Mouse (Mus musculus) CH12.LX (cell line): ENCODE results near the gene Commd8. TPM values are rescaled to one million over a fixed set of nuclear protein-coding genes. Genes with fewer than 3 reads are reported as not detected.

Experiments used
- DNase-seq: peaks from one replicate; pipeline ENCODE4 v3.0.0-alpha.2; 2013; ENCODE audit errors: extremely low read depth
- H3K27ac ChIP-seq: 2 replicates; pipeline ENCODE4 v1.5.1; 2012; ENCODE audit warnings: low read depth, mild to moderate bottlenecking, control low read depth, moderate library complexity; ENCODE audit not compliant: insufficient read depth
- H3K27me3 ChIP-seq: replicated peaks from 2 replicates; pipeline ENCODE3; 2012; ENCODE audit warnings: inconsistent platforms
- H3K36me3 ChIP-seq, 2 experiments: replicated peaks in 1 of 2; 2 replicates each; pipeline versions ENCODE3 to v1.6.1; 2012; ENCODE audit warnings: inconsistent platforms in 1 of 2, low read length in 1 of 2, mild to moderate bottlenecking in 1 of 2, mixed read lengths in 1 of 2, moderate library complexity in 1 of 2; ENCODE audit not compliant: control insufficient read depth in 1 of 2, insufficient read depth in 1 of 2
- H3K4me1 ChIP-seq, 2 experiments: 2 replicates each; pipeline ENCODE4 v1.6.1; 2012; ENCODE audit warnings: inconsistent platforms in 1 of 2, moderate library complexity in 1 of 2; ENCODE audit not compliant: insufficient read depth in 2 of 2, control insufficient read depth in 1 of 2
- H3K4me2 ChIP-seq: 2 replicates; pipeline ENCODE4 v1.6.1; 2012; ENCODE audit warnings: low read depth, mild to moderate bottlenecking, control low read depth; ENCODE audit not compliant: poor library complexity, insufficient read depth, severe bottlenecking
- H3K4me3 ChIP-seq, 3 experiments: fragments of 150-350 bp in 1 of 3; sonication (generic) in 1 of 3; replicated peaks in 1 of 3; 2 replicates each; pipeline versions ENCODE3 to v1.5.1; 2011 to 2012; ENCODE audit warnings: low read depth in 2 of 3, low read length in 2 of 3, mild to moderate bottlenecking in 2 of 3, moderate library complexity in 2 of 3, control low read depth in 1 of 3, improper control_type of control experiment in 1 of 3, inconsistent platforms in 1 of 3, mixed read lengths in 1 of 3; ENCODE audit not compliant: poor library complexity in 1 of 3
- H3K79me2 ChIP-seq: replicated peaks from 2 replicates; pipeline ENCODE4 v1.6.1; 2012; ENCODE audit warnings: mild to moderate bottlenecking, moderate library complexity; ENCODE audit not compliant: control insufficient read depth, poor library complexity, insufficient read depth, severe bottlenecking; ENCODE audit errors: extremely low read depth
- H3K9ac ChIP-seq: 2 replicates; pipeline ENCODE4 v1.6.1; 2012; ENCODE audit warnings: low read depth, mild to moderate bottlenecking, control low read depth, moderate library complexity; ENCODE audit not compliant: insufficient read depth
- H3K9me3 ChIP-seq: replicated peaks from 2 replicates; pipeline ENCODE3; 2012; ENCODE audit warnings: low read length, inconsistent platforms, mixed read lengths
- BHLHE40 ChIP-seq: IDR thresholded peaks from 2 replicates; pipeline ENCODE4 v1.6.1; 2011; ENCODE audit warnings: mild to moderate bottlenecking, low read depth, low read length, improper control_type of control experiment
- CHD1 ChIP-seq: IDR thresholded peaks from 2 replicates; pipeline ENCODE4 v1.6.1; 2012; ENCODE audit warnings: low read depth, low read length, improper control_type of control experiment, inconsistent platforms
- CHD2 ChIP-seq: IDR thresholded peaks from 2 replicates; pipeline ENCODE4 v1.6.1; 2011; ENCODE audit warnings: low read length, improper control_type of control experiment
- CTCF ChIP-seq, 2 experiments: IDR thresholded peaks in 1 of 2; conservative IDR thresholded peaks in 1 of 2; 2 replicates each; pipeline ENCODE4 v1.5.1; 2011 to 2012; ENCODE audit warnings: low read depth in 2 of 2, low read length in 2 of 2, improper control_type of control experiment in 1 of 2, inconsistent platforms in 1 of 2, mild to moderate bottlenecking in 1 of 2, moderate library complexity in 1 of 2
- E2F4 ChIP-seq: IDR thresholded peaks from 2 replicates; pipeline ENCODE4 v1.6.1; 2011; ENCODE audit warnings: low read depth, low read length, improper control_type of control experiment; ENCODE audit not compliant: insufficient replicate concordance
- ELF1 ChIP-seq: IDR thresholded peaks from 2 replicates; pipeline ENCODE4 v1.6.1; 2014; ENCODE audit warnings: low read depth, mild to moderate bottlenecking, inconsistent platforms, low read length, improper control_type of control experiment
- EP300 ChIP-seq: IDR thresholded peaks from 2 replicates; pipeline ENCODE4 v1.6.1; 2011; ENCODE audit warnings: low read length, improper control_type of control experiment
- ETS1 ChIP-seq: conservative IDR thresholded peaks from 2 replicates; pipeline ENCODE4 v1.6.1; 2012; ENCODE audit warnings: low read depth, mild to moderate bottlenecking, inconsistent platforms, low read length, improper control_type of control experiment, moderate library complexity
- GABPA ChIP-seq: IDR thresholded peaks from 2 replicates; pipeline ENCODE4 v1.6.1; 2012; ENCODE audit warnings: low read depth, low read length, improper control_type of control experiment, inconsistent platforms; ENCODE audit not compliant: insufficient replicate concordance
- HCFC1 ChIP-seq: IDR thresholded peaks from 2 replicates; pipeline ENCODE4 v1.6.1; 2012; ENCODE audit warnings: low read depth, mild to moderate bottlenecking, inconsistent platforms, low read length, improper control_type of control experiment
- IRF4 ChIP-seq: IDR thresholded peaks from 2 replicates; pipeline ENCODE4 v1.6.1; 2014; ENCODE audit warnings: low read depth, mild to moderate bottlenecking, inconsistent platforms, low read length, improper control_type of control experiment
- JUN ChIP-seq: IDR thresholded peaks from 2 replicates; pipeline ENCODE4 v1.6.1; 2011; ENCODE audit warnings: low read depth, mild to moderate bottlenecking, low read length, improper control_type of control experiment, moderate library complexity; ENCODE audit not compliant: insufficient read depth
- JUND ChIP-seq: conservative IDR thresholded peaks from 2 replicates; pipeline ENCODE4 v1.6.1; 2011; ENCODE audit warnings: low read depth, low read length, improper control_type of control experiment
- KAT2A ChIP-seq: IDR thresholded peaks from 2 replicates; pipeline ENCODE4 v1.6.1; 2012; ENCODE audit warnings: low read length, improper control_type of control experiment, inconsistent platforms; ENCODE audit not compliant: insufficient replicate concordance
- MAFK ChIP-seq: IDR thresholded peaks from 2 replicates; pipeline ENCODE4 v1.6.1; 2011; ENCODE audit warnings: low read length, improper control_type of control experiment; ENCODE audit not compliant: insufficient replicate concordance
- MAX ChIP-seq: IDR thresholded peaks from 2 replicates; pipeline ENCODE4 v1.6.1; 2011; ENCODE audit warnings: low read length, improper control_type of control experiment
- MAZ ChIP-seq: IDR thresholded peaks from 2 replicates; pipeline ENCODE4 v1.6.1; 2012; ENCODE audit warnings: low read depth, mild to moderate bottlenecking, inconsistent platforms, low read length, improper control_type of control experiment, moderate library complexity
- MEF2A ChIP-seq: IDR thresholded peaks from 2 replicates; pipeline ENCODE4 v1.6.1; 2014; ENCODE audit warnings: low read depth, mild to moderate bottlenecking, inconsistent platforms, low read length, improper control_type of control experiment, borderline replicate concordance
- MXI1 ChIP-seq: IDR thresholded peaks from 2 replicates; pipeline ENCODE4 v1.6.1; 2011; ENCODE audit warnings: mild to moderate bottlenecking, low read depth, low read length, improper control_type of control experiment
- MYC ChIP-seq: IDR thresholded peaks from 2 replicates; pipeline ENCODE4 v1.6.1; 2011; ENCODE audit warnings: low read depth, mild to moderate bottlenecking, improper control_type of control experiment, low read length
- NELFE ChIP-seq: IDR thresholded peaks from 2 replicates; pipeline ENCODE4 v1.6.1; 2011; ENCODE audit warnings: low read depth, low read length, improper control_type of control experiment
- NRF1 ChIP-seq: IDR thresholded peaks from 2 replicates; pipeline ENCODE4 v1.6.1; 2014; ENCODE audit warnings: low read depth, mild to moderate bottlenecking, inconsistent platforms, low read length, improper control_type of control experiment, moderate library complexity
- PAX5 ChIP-seq: IDR thresholded peaks from 2 replicates; pipeline ENCODE4 v1.6.1; 2012; ENCODE audit warnings: low read length, inconsistent platforms, mixed read lengths
- POLR2A ChIP-seq: IDR thresholded peaks from 2 replicates; pipeline ENCODE4 v1.6.1; 2011; ENCODE audit warnings: low read depth, mild to moderate bottlenecking, improper control_type of control experiment, low read length
- POLR2AphosphoS2 ChIP-seq: IDR thresholded peaks from 2 replicates; pipeline ENCODE4 v1.6.1; 2011; ENCODE audit warnings: low read depth, low read length, improper control_type of control experiment
- RAD21 ChIP-seq: IDR thresholded peaks from 2 replicates; pipeline ENCODE4 v1.6.1; 2011; ENCODE audit warnings: low read depth, mild to moderate bottlenecking, low read length, improper control_type of control experiment, moderate library complexity
- RCOR1 ChIP-seq: conservative IDR thresholded peaks from 2 replicates; pipeline ENCODE4 v1.6.1; 2012; ENCODE audit warnings: low read depth, mild to moderate bottlenecking, inconsistent platforms, low read length, improper control_type of control experiment
- SIN3A ChIP-seq: IDR thresholded peaks from 2 replicates; pipeline ENCODE4 v1.6.1; 2012; ENCODE audit warnings: low read length, improper control_type of control experiment, inconsistent platforms
- SMC3 ChIP-seq: IDR thresholded peaks from 2 replicates; pipeline ENCODE4 v1.6.1; 2011; ENCODE audit warnings: low read depth, low read length, improper control_type of control experiment
- TBP ChIP-seq: conservative IDR thresholded peaks from 2 replicates; pipeline ENCODE4 v1.6.1; 2011; ENCODE audit warnings: low read depth, low read length, improper control_type of control experiment
- TCF12 ChIP-seq: IDR thresholded peaks from 2 replicates; pipeline ENCODE4 v1.6.1; 2014; ENCODE audit warnings: low read depth, mild to moderate bottlenecking, inconsistent platforms, low read length, improper control_type of control experiment
- UBTF ChIP-seq: IDR thresholded peaks from 2 replicates; pipeline ENCODE4 v1.6.1; 2012; ENCODE audit warnings: low read depth, mild to moderate bottlenecking, inconsistent platforms, low read length, improper control_type of control experiment, moderate library complexity
- USF1 ChIP-seq: IDR thresholded peaks from 2 replicates; pipeline ENCODE4 v1.6.1; 2014; ENCODE audit warnings: low read depth, mild to moderate bottlenecking, inconsistent platforms, low read length, improper control_type of control experiment
- USF2 ChIP-seq: conservative IDR thresholded peaks from 2 replicates; pipeline ENCODE4 v1.6.1; 2011; ENCODE audit warnings: low read depth, low read length, improper control_type of control experiment
- ZC3H11A ChIP-seq: IDR thresholded peaks from 2 replicates; pipeline ENCODE4 v1.6.1; 2012; ENCODE audit warnings: low read depth, mild to moderate bottlenecking, inconsistent platforms, low read length, improper control_type of control experiment
- ZKSCAN1 ChIP-seq: IDR thresholded peaks from 2 replicates; pipeline ENCODE4 v1.6.1; 2012; ENCODE audit warnings: low read depth, inconsistent platforms, low read length, improper control_type of control experiment, borderline replicate concordance
- ZMIZ1 ChIP-seq: IDR thresholded peaks from 2 replicates; pipeline ENCODE4 v1.6.1; 2012; ENCODE audit warnings: low read depth, mild to moderate bottlenecking, inconsistent platforms, low read length, improper control_type of control experiment
- ZNF384 ChIP-seq: IDR thresholded peaks from 2 replicates; pipeline ENCODE4 v1.6.1; 2012; ENCODE audit warnings: low read depth, low read length, improper control_type of control experiment, inconsistent platforms
- dilution Hi-C: fragments of 300-500 bp; cut with MboI; formaldehyde crosslinking; loops from 2 replicates; pipeline ENCODE4 v1.14.3; 2020; ENCODE audit warnings: low sequenced_read_pairs; ENCODE audit not compliant: extremely low pct_unique_long_range_greater_than_20kb, extremely low pct_ligation_motif_present
- in situ Hi-C: fragments of 300-500 bp; cut with MboI; formaldehyde crosslinking; loops from 3 replicates; pipeline ENCODE4 v1.14.3; 2019; ENCODE audit warnings: low sequenced_read_pairs, low pct_ligation_motif_present, low pct_unique_long_range_greater_than_20kb, mixed read lengths
- polyA plus RNA-seq: library from polyadenylated mRNA; unstranded; fragments of >175 nt; gene quantifications from 2 replicates; pipeline ENCODE4 v1.2.1, GENCODE M21; 2012; ENCODE audit warnings: low read depth; ENCODE audit not compliant: insufficient read length
- total RNA-seq, 2 experiments: library from RNA; depleted of rRNA; stranded (reverse); fragments of 300-350 nt in 1 of 2; fragments of >200 nt in 1 of 2; gene quantifications; 2 replicates each; pipeline ENCODE4 v1.2.3; 2012 to 2014

Gene Commd8
- total and polyA plus RNA-seq, 3 experiments: 38.5 to 106 (median 47.4) TPM

DNA sequence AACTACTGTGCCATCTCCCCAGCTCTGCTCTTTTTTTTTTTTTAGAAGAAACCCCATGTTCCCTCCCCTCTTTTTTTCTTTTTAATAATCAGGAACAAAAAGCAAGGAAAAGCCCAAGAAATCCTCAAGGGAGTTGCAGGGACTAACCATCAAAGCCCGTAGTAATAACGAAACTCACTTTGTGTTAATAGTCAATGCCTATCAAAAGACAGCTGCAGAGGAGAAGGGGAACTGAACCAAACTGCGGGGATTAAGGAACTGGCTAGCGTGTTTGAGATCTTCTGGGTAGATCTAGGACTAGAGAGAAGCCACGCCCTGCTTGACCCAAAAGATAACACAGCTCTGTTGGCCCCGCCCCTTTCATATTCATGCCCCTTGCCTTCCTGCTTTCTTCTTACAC, 15.9 kb upstream of the Commd8 start:
- Histone ChIP-seq H3K9ac (peak overlapping the region; percentile 82), H3K27ac (peak overlapping the region; percentile 87), H3K36me3 (no peaks in the 10 kb centered on the region), H3K9me3 (no peaks in the 10 kb centered on the region), H3K4me2 (peak overlapping the region; percentile 87), H3K27me3 (no peaks in the 10 kb centered on the region), H3K79me2 (no peaks in the 10 kb centered on the region), H3K4me3 (peak overlapping the region; percentile 56 to 62 (median 59)), H3K4me1 (peaks cover 20 to 31% of the 10 kb centered on the region in 2 experiments)
- TF ChIP-seq ETS1 (peak; percentile 79), E2F4 (no peak), UBTF (no peak), MYC (no peak; the same call in 1 of the 2 replicates), EP300 (peak; percentile 96), NELFE (no peak), IRF4 (peak; percentile 97), TCF12 (peak; percentile 86), PAX5 (no peak), CTCF (conservative IDR thresholded peaks at IDR 0.05 in 1 of 2, IDR thresholded peaks at IDR 0.05 in 1 of 2; ENCODE audit: low read depth in 2 of 2, low read length in 2 of 2) (no peak), SIN3A (no peak), CHD2 (peak; percentile 35; the same call in 1 of the 2 replicates), MAX (no peak; the same call in 1 of the 2 replicates), SMC3 (no peak), KAT2A (no peak), JUN (peak; percentile 87), NRF1 (no peak), ZNF384 (peak; percentile 97), MAFK (no peak), POLR2A (peak; percentile 66), JUND (peak; percentile 94), MAZ (peak; percentile 15; the same call in 1 of the 2 replicates), MEF2A (peak; percentile 69; the same call in 1 of the 2 replicates), HCFC1 (no peak), ZKSCAN1 (no peak), ZC3H11A (no peak), USF1 (no peak), MXI1 (no peak), BHLHE40 (peak; percentile 55), RAD21 (no peak), GABPA (no peak), ZMIZ1 (no peak), CHD1 (no peak), POLR2AphosphoS2 (peak; percentile 63; the same call in 1 of the 2 replicates), USF2 (no peak), TBP (peak; percentile 83), RCOR1 (peak; percentile 55; the same call in 1 of the 2 replicates), ELF1 (peak; percentile 61)
- DNase-seq: peak; percentile 98
- dilution Hi-C loops (no loop called here), in situ Hi-C loops (no loop called here)
